Comparison of ENCODE assay signal across 3 mouse cellular contexts in genomic region chr6:27819735-27820134, GRCm38 (mm10).
DNase-seq lines count a peak whose midpoint lies in the region; ATAC-seq and TF ChIP-seq lines count a peak whose summit lies in the region.
"Not testable (repeated sequence)": the region's sequence is repeated elsewhere in the genome, so short reads cannot be mapped to it uniquely, and the experiment has no call there.

No protein-coding gene starts in this region.

- ATAC-seq in liver, embryonic 16.5 days (ENCODE audit: low read depth): 0 out of 2 replicates have a peak, but pooled peaks have one; percentile 21
- peak; percentile 86 for ATAC-seq in liver, postnatal 0 days

- H3K4me3 ChIP-seq in liver, adult 2 months (ENCODE audit: insufficient read depth, low read depth, low read length); liver, embryonic 16.5 days (ENCODE audit: low read depth, low read length); liver, postnatal 0 days (ENCODE audit: low read depth, low read length): not testable (repeated sequence)

- TF ChIP-seq CTCF in liver, adult 2 months (IDR thresholded peaks at IDR 0.05; ENCODE audit: low read depth, low read length); liver, postnatal 0 days (IDR thresholded peaks at IDR 0.05; ENCODE audit: low read depth): not testable (repeated sequence)

- H3K36me3 ChIP-seq in liver, adult 2 months (ENCODE audit: control insufficient read depth, insufficient read depth, low read length); liver, embryonic 16.5 days (ENCODE audit: control insufficient read depth, insufficient read depth); liver, postnatal 0 days (replicated peaks; ENCODE audit: insufficient read depth, low read length): not testable (repeated sequence)

- peak; percentile 88 for DNase-seq in liver, adult 2 months (ENCODE audit: extremely low read depth, low read depth, low spot score)
- DNase-seq in liver, postnatal 0 days: not testable (repeated sequence)

- WGBS in liver, adult 2 months: 61% methylated on average over 2 of the region's 2 CpGs
- WGBS in liver, embryonic 16.5 days (ENCODE audit: insufficient replicate concordance): 54% methylated on average over 2 of the region's 2 CpGs
- 72% methylated on average over 2 of the region's 2 CpGs for WGBS in liver, postnatal 0 days (ENCODE audit: insufficient replicate concordance)

- not testable (repeated sequence) for H3K27me3 ChIP-seq in liver, adult 2 months (ENCODE audit: control insufficient read depth, insufficient read depth, low read length); liver, embryonic 16.5 days (ENCODE audit: control insufficient read depth, insufficient read depth, low read depth, low read length); liver, postnatal 0 days (ENCODE audit: insufficient read depth, low read length)

- peak overlapping the region; percentile 17; the same call in 1 of the 2 replicates for H3K9ac ChIP-seq in liver, adult 2 months (ENCODE audit: low read depth, low read length)
- not testable (repeated sequence) for H3K9ac ChIP-seq in liver, embryonic 16.5 days (ENCODE audit: low read depth, low read length); liver, postnatal 0 days (replicated peaks)

- not testable (repeated sequence) for H3K4me1 ChIP-seq in liver, adult 2 months (ENCODE audit: control insufficient read depth, insufficient read depth, low read length); liver, embryonic 16.5 days (ENCODE audit: control insufficient read depth, low read depth, low read length); liver, postnatal 0 days (ENCODE audit: insufficient read depth)

- not testable (repeated sequence) for H3K9me3 ChIP-seq in liver, embryonic 16.5 days (replicated peaks; ENCODE audit: control insufficient read depth, low read length); liver, postnatal 0 days (ENCODE audit: low read length)

- H3K79me2 ChIP-seq in liver, adult 2 months (ENCODE audit: control insufficient read depth, insufficient read depth, low read length): not testable (repeated sequence)

- peak overlapping the region; percentile 51; the same call in 1 of the 2 replicates for H3K27ac ChIP-seq in liver, adult 2 months (replicated peaks; ENCODE audit: insufficient read depth, low read depth, low read length)
- H3K27ac ChIP-seq in liver, embryonic 16.5 days (ENCODE audit: low read length); liver, postnatal 0 days (ENCODE audit: low read depth): not testable (repeated sequence)

- not testable (repeated sequence) for TF ChIP-seq EP300 in liver, postnatal 0 days (IDR thresholded peaks at IDR 0.05; ENCODE audit: low read depth)

- TF ChIP-seq POLR2A in liver, adult 2 months (IDR thresholded peaks at IDR 0.05; ENCODE audit: extremely low read depth, insufficient read depth, low read length): not testable (repeated sequence)

- not testable (repeated sequence) for H3K4me2 ChIP-seq in liver, embryonic 16.5 days (ENCODE audit: low read depth, low read length); liver, postnatal 0 days (ENCODE audit: low read depth, low read length)
